Comparison of ENCODE assay signal across 14 mouse cellular contexts in the genomic region with DNA sequence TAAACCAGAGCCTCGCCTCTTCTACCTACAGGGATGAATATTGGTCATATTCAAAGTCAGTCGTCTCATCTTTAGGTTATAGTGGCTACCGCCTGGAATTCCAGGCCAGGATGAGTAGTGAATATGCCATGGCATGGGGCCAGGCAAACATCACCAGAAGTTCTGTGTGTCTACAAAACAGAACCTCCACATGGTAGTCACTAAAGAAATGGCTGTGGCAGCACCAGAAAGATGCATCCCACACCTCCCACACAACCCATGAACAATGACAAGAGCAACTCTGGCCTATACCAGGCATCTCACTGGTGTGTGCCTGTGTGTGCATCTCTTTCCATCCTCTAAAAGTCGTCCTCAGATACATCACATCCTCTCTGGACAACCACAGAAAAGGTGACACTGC.
"Had no signal": no experiment of that assay in that cellular context is flagged by ENCODE, and none has a peak within 500 bp of the region (broad histone marks: within the 10 kb centered on the region; RNA-seq: fewer than 3 reads in every experiment).

No protein-coding gene starts in this region.

- DNase-seq: gastrocnemius, postnatal 14 days; gastrocnemius, postnatal 36 days; heart, adult 18-20 months; heart, postnatal 10 days; kidney, adult 11 months; kidney, adult 2 months; kidney, adult 9 months; kidney, postnatal 14 days; kidney, postnatal 36 days; layer of hippocampus, postnatal 36 days; left cerebral cortex, postnatal 4 days had no signal

- ATAC-seq: hindbrain, postnatal 0 days; intestine, embryonic 16.5 days; liver, embryonic 12.5 days had no signal
